Mouse (Mus musculus) myocyte (in vitro differentiated cells): ENCODE measurements around the gene Nol3. TPM values are rescaled to one million over a fixed set of nuclear protein-coding genes. Genes with fewer than 3 reads are reported as not detected.

Experiments used
- H3K27me3 ChIP-seq: one replicate; pipeline ENCODE4 v1.6.1; 2011; ENCODE audit not compliant: control insufficient read depth, insufficient read depth, insufficient read length
- H3K36me3 ChIP-seq: one replicate; pipeline ENCODE4 v1.6.1; 2011; ENCODE audit not compliant: control insufficient read depth, insufficient read depth
- H3K4me2 ChIP-seq: one replicate; pipeline ENCODE4 v1.6.1; 2011; ENCODE audit warnings: low read depth, control low read depth
- H3K4me3 ChIP-seq: one replicate; pipeline ENCODE4 v1.5.1; 2011; ENCODE audit warnings: mild to moderate bottlenecking, control low read depth, moderate library complexity
- H3K79me2 ChIP-seq: one replicate; pipeline ENCODE4 v1.6.1; 2011; ENCODE audit not compliant: control insufficient read depth, insufficient read depth
- H3ac ChIP-seq: one replicate; pipeline ENCODE4 v1.6.1; 2011; ENCODE audit not compliant: control insufficient read depth, insufficient read length
- CEBPB ChIP-seq: IDR thresholded peaks from 2 replicates; pipeline ENCODE4 v1.6.1; 2011; ENCODE audit warnings: mild to moderate bottlenecking, moderate library complexity; ENCODE audit not compliant: poor library complexity, insufficient read depth, severe bottlenecking
- E2F4 ChIP-seq: IDR thresholded peaks from one replicate; pipeline ENCODE4 v1.6.1; 2011; ENCODE audit warnings: mild to moderate bottlenecking, control low read depth, moderate library complexity; ENCODE audit not compliant: insufficient read depth
- MAX ChIP-seq: IDR thresholded peaks from one replicate; pipeline ENCODE4 v1.6.1; 2011; ENCODE audit warnings: low read depth, mild to moderate bottlenecking, control low read depth
- MYOD1 ChIP-seq, 3 experiments: IDR thresholded peaks; one replicate each; pipeline ENCODE4 v1.6.1; 2011; ENCODE audit warnings: control low read depth in 2 of 3, low read depth in 2 of 3, mild to moderate bottlenecking in 2 of 3, moderate library complexity in 1 of 3; ENCODE audit not compliant: insufficient read length in 2 of 3, control insufficient read depth in 1 of 3
- MYOG ChIP-seq, 3 experiments: IDR thresholded peaks; one replicate each; pipeline ENCODE4 v1.6.1; 2011; ENCODE audit warnings: control low read depth in 2 of 3, low read depth in 2 of 3, mild to moderate bottlenecking in 2 of 3; ENCODE audit not compliant: insufficient read length in 2 of 3, control insufficient read depth in 1 of 3, insufficient read depth in 1 of 3
- POLR2A ChIP-seq: IDR thresholded peaks from one replicate; pipeline ENCODE4 v1.6.1; 2011; ENCODE audit warnings: low read depth, mild to moderate bottlenecking, control low read depth, moderate library complexity; ENCODE audit not compliant: insufficient read length
- POLR2AphosphoS2 ChIP-seq: IDR thresholded peaks from one replicate; pipeline ENCODE4 v1.6.1; 2011; ENCODE audit warnings: low read depth, control low read depth; ENCODE audit not compliant: insufficient read length
- REST ChIP-seq: IDR thresholded peaks from one replicate; pipeline ENCODE4 v1.6.1; 2011; ENCODE audit warnings: mild to moderate bottlenecking, control low read depth, moderate library complexity; ENCODE audit not compliant: insufficient read depth, insufficient read length
- SRF ChIP-seq: IDR thresholded peaks from one replicate; pipeline ENCODE4 v1.6.1; 2011; ENCODE audit warnings: low read depth; ENCODE audit not compliant: control insufficient read depth, insufficient read length
- TCF12 ChIP-seq: IDR thresholded peaks from one replicate; pipeline ENCODE4 v1.6.1; 2011; ENCODE audit warnings: mild to moderate bottlenecking, control low read depth; ENCODE audit not compliant: poor library complexity, insufficient read depth, severe bottlenecking
- TCF3 ChIP-seq: IDR thresholded peaks from one replicate; pipeline ENCODE4 v1.6.1; 2011; ENCODE audit warnings: low read depth, control low read depth; ENCODE audit not compliant: insufficient read length
- USF1 ChIP-seq: IDR thresholded peaks from one replicate; pipeline ENCODE4 v1.6.1; 2011; ENCODE audit warnings: low read depth, mild to moderate bottlenecking, control low read depth, moderate library complexity
- polyA plus RNA-seq: library from polyadenylated mRNA; unstranded; fragments of >200 nt; fragmentation: generic; extraction: Trizol; gene quantifications from one replicate; pipeline ENCODE4 v1.2.1, GENCODE M21; 2012; ENCODE audit warnings: missing spikeins

The Nol3 gene
- polyA plus RNA-seq, 1 experiment = 23.2 TPM

DNA sequence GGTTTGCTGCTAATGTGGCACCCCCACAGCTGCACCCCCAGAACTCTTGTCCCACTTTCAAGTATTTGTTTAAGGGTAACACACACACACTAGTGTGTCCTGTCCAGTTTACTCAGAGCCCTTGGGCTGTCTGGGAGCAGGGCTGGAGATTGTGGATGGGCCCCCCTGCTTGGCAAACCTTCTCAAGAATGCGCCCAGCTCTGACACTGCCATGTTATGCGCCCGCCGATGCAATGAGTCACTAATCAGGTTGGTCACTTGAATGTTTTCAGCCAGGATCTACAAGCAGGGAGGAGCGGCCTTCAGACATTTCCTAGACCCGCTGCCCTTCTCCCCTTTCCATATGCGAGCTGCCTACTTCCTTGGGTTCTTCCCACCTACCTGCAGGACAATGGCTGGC lies 16.5 kb downstream of the Nol3 start:
- Histone ChIP-seq H3ac (no peak overlapping the region), H3K4me3 (no peak overlapping the region), H3K79me2 (peaks cover 16% of the 10 kb centered on the region), H3K4me2 (peak overlapping the region; percentile 21), H3K36me3 (no peaks in the 10 kb centered on the region), H3K27me3 (no peaks in the 10 kb centered on the region)
- TF ChIP-seq CEBPB = no peak
- TF ChIP-seq TCF3 = no peak
- TF ChIP-seq POLR2AphosphoS2 = no peak
- no peak for TF ChIP-seq TCF12

DNA sequence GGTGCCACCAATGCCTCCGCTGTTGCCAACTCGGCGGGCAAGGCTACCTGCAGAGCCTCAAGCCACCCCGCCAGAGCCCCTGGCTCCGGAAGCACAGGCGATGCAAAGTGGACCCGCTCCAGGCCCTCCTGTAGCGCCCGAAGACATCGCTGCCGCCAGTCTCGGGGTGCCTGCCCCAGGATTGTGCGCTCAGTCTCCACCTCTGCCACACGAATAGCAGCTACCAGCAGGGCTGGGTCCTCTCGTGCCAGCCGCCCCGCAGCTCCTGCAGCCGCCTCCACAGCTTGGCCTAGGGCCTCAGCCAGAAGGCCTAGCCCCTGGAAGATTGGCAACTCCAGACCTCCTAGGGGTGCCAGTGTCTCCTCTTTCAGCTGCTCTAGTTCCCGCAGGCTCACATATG lies 17.5 kb downstream of the Nol3 start:
- no peak for TF ChIP-seq USF1
- TF ChIP-seq POLR2A = no peak
- Histone ChIP-seq H3K79me2 (peaks cover 13% of the 10 kb centered on the region), H3K36me3 (no peaks in the 10 kb centered on the region), H3K27me3 (no peaks in the 10 kb centered on the region), H3K4me2 (peak overlapping the region; percentile 95), H3K4me3 (no peak overlapping the region), H3ac (no peak overlapping the region)

DNA sequence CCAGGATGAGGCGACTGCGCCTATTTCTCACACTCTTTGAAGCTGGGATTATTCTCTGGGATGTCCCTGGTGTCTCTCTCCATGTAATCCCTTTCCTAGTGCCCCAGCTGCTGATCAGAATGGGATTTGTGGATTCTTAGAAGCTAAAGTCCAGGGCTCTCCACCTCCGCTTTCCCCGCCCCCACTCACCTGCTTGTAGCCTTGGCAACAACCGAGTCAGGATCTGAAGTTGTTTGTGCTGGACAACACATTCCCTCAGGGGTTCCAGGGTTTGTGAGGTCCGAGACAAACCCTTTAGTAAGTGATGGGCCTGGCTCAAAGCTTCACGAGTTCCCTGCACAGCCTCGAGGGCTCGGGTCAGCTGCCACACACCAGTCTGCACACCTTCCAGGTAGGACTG lies 18.8 kb downstream of the Nol3 start:
- peak overlapping the region; percentile 95 for H3K4me2 ChIP-seq
- H3ac ChIP-seq = no peak overlapping the region
- H3K4me3 ChIP-seq = peak overlapping the region; percentile 93
- peaks cover 7% of the 10 kb centered on the region for H3K36me3 ChIP-seq
- H3K79me2 ChIP-seq = peaks cover 23% of the 10 kb centered on the region
- TF ChIP-seq CEBPB (no peak), USF1 (no peak), MYOG (IDR thresholded peaks at IDR 0.05; ENCODE audit: control insufficient read depth in 1 of 3, insufficient read depth in 1 of 3, insufficient read length in 2 of 3, low read depth in 2 of 3) (no peak), POLR2A (no peak)
- H3K27me3 ChIP-seq = no peaks in the 10 kb centered on the region

DNA sequence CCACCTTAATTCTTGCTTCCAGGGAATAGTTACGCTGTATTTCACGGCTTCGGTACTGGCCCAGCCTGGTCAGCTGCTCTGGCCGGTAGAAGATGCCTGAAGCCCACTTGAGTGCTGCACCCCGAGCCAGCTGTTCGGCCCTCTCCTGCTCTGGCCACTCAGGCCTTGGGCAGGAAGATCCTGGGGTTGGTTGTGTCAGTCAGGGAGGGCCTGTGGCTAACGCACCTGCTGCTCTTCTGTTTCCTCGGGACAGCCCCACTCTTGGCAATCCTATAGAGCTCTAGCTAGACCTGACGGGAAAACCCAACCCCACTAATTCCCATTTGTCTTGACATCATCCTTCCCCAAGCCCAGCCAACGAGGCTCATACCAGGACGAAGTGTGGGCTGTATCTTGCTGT lies 19.3 kb downstream of the Nol3 start:
- Histone ChIP-seq H3K27me3 (no peaks in the 10 kb centered on the region), H3K4me3 (peak overlapping the region; percentile 93), H3K4me2 (peak overlapping the region; percentile 95), H3ac (no peak overlapping the region), H3K36me3 (peaks cover 12% of the 10 kb centered on the region), H3K79me2 (peaks cover 25% of the 10 kb centered on the region)
- TF ChIP-seq MAX (no peak), TCF12 (peak; percentile 80), TCF3 (peak; percentile 64), MYOD1 (IDR thresholded peaks at IDR 0.05; ENCODE audit: control insufficient read depth in 1 of 3, insufficient read length in 2 of 3, low read depth in 2 of 3) (peak; percentile 39 to 97 (median 95)), CEBPB (no peak), MYOG (IDR thresholded peaks at IDR 0.05; ENCODE audit: control insufficient read depth in 1 of 3, insufficient read depth in 1 of 3, insufficient read length in 2 of 3, low read depth in 2 of 3) (peak; percentile 89 to 99 (median 96))

DNA sequence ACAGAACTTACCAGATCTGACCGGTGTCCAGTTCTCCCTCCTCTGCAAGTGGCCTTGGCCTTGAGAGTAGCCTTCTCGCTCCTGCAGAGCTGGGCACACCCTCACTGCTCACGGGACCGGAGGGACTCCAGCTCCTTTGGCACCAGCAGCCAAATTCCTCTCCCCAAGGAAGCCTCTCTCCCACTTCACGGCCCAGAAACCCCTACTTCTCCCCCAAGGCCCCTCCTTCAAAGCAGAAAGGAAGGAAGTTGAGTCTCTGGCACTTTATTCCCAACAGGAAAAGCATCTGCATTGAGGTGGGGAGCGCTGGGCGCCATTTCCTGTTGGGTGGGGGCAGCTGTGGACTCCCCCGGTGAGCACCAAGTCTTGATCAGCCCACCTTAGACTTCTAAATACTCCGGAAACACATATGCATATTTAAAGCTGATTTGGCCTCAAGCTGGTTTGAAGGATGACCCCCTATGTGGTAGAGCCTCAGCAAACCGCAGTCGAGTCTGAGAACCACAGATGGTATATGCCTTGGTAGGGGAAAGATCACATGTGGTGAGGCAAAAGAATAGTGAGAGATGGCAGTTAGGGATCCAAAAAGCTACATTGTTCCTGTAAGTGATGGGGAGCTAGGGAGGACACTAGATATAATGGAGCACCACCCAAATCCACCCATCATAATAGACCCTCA lies 20.1 kb downstream of the Nol3 start, which contains the start of gene Exoc3l:
TSS of gene Exoc3l (minus strand) at position 207 of the 679 bp plus-strand sequence.
- H3K4me3 ChIP-seq = peak within 1 kb of the TSS; percentile 93
- no peak within 1 kb of the TSS for H3ac ChIP-seq
- H3K4me2 ChIP-seq = peak within 1 kb of the TSS; percentile 95
- peaks cover 19% of the 10 kb centered on the region for H3K36me3 ChIP-seq
- H3K27me3 ChIP-seq = no peaks in the 10 kb centered on the region
- peaks cover 32% of the 10 kb centered on the region for H3K79me2 ChIP-seq
- no peak for TF ChIP-seq POLR2AphosphoS2
- TF ChIP-seq REST = no peak
- no peak for TF ChIP-seq E2F4
- no peak for TF ChIP-seq SRF
- no peak for TF ChIP-seq USF1
- no peak for TF ChIP-seq MYOD1 (IDR thresholded peaks at IDR 0.05; ENCODE audit: control insufficient read depth in 1 of 3, insufficient read length in 2 of 3, low read depth in 2 of 3)
- TF ChIP-seq MAX = no peak
- no peak for TF ChIP-seq POLR2A
- no peak for TF ChIP-seq TCF3
